Mouse (Mus musculus): ENCODE measurements around the gene Gsta4.
A peak's percentile ranks its signal among the peaks of the same experiment; 100 is the strongest.
"Not testable (repeated sequence)": the region's sequence is repeated elsewhere in the genome, so short reads cannot be mapped to it uniquely, and the experiment has no call there.

The Gsta4 gene

DNA sequence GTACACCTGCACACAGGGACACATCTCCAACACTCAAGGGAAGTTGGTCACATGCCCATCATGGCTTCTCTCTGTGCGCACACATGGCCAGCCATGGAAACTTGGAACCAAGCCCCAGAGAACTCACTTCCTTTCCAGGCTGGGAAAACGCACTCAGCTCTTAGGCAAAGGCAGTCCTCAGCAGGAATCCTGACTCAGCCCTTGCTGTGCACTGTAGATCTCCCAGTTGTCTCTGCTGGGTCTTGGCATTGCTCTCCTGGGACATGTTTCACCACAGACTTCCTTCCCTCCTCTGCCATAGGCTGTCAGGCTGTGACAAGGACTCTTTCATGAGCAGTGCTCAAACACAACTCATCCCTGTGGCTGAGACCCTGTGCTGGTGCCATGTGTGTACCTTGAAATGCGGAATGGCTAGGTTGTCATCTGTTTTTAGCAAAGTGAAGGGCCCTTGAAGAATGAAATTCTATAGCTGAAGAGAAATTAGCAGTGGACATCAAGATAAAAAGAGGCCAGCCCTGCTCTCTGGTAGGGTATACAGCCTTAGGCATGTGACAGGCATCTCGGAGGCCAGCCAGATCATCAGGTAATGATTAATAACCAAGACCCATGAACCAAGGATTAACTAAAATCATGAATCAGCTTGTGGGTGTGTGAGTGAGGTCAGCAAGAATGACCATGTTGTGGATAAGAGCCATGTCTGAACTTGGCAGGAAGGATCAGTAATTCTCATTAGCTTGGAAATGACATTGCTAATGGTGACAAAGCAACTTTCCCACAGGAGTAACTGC is 73.3 kb downstream of the Gsta4 start:
- peak; percentile 74 to 86 for DNase-seq

GRCm38 (mm10) chr9:78256914-78257313 is 74.3 kb downstream of the Gsta4 start, which contains the start of gene Gm3776:
Gene Gm3776 (plus strand): TSS chr9:78257129.
- DNase-seq, result not testable (repeated sequence)
